Mouse (Mus musculus) urinary bladder, postnatal 14 days (tissue): Measurements from ENCODE around the gene Dph3.
A peak's percentile ranks its signal among the peaks of the same experiment; 100 is the strongest.

Source experiments
- DNase-seq: peaks from one replicate; pipeline ENCODE4 v3.0.0; 2021; ENCODE audit warnings: low spot score

Dph3 gene

GRCm38 (mm10) chr14:32084761-32085485 is 606 bp downstream of the Dph3 start, which contains the start of gene Oxnad1:
Gene Oxnad1 (plus strand): TSS chr14:32085374.
- no peak for DNase-seq

GRCm38 (mm10) chr14:32083466-32083865 is 2.1 kb downstream of the Dph3 start:
- no peak for DNase-seq

GRCm38 (mm10) chr14:32082891-32083290 is 2.6 kb downstream of the Dph3 start:
- no peak for DNase-seq

DNA sequence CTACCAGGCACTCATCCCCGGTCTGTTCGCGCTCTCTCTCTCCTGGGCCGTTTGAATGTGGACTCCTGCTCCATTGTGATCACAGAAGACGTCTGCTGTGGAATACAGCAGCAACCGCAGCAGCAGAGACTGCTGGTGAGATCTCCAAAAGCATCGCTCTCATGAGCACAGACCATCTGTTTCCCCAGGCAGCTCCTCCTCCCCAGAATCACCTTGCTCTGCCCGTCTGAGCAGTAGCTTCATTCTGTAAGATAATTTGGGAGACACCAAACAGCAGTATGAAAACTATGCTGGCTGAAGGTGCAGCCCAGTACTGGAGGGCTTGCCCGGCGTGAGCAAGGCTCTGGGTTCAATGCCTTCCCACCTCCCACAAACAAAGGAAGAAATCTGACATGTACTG is 4.5 kb downstream of the Dph3 start:
- DNase-seq, result no peak

DNA sequence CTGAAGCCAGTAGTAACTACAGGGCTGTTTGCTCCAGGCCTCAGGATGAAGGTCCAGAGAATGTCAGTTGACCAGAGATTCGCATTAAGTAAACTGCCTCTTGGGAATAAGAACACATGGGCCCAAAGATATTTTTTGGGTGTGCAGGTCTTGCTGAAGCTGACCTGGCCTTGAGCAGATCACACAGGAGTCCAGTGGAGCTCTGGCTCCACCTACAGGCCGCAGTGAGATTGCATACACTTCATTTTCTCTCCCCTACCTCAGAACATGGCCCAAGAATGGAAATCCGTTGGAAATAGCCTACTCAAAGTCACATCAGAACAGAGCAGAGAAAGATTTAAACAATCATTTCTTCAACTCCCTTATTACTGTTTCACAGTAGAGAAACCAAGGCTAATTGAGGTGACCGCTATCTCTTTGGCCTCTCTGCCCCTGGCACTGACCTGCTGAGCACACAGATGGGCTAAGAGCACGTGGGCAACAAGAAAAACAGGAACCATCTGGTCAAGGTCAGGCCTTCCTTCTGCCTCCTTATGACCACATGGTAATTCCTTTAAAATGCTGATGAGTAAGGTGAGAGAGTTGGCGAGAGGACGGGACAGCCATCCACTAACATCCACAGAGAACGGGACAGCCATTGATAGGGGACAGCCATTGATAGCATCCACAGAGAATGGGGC is 8.5 kb downstream of the Dph3 start:
- DNase-seq, result peak; percentile 65

DNA sequence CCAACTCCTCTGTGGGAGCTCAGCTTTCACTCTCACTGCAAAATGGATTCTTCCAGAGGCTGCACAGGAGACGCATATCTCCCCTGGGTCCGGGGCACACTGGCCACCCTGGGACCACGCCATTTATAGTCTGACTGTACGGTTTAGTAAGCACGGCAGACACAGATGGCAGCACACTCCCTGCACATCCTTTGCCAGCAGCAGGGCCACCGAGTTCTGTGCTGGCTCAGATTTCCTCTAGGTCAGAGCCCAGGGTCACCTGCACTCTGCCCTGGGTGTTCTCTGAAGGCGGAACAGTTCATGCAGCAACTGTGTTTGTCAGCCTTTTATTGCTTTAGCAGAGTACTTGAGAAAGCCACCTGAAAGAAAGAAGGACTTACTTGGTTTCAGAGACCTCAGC is 11.6 kb downstream of the Dph3 start:
- DNase-seq, result no peak

DNA sequence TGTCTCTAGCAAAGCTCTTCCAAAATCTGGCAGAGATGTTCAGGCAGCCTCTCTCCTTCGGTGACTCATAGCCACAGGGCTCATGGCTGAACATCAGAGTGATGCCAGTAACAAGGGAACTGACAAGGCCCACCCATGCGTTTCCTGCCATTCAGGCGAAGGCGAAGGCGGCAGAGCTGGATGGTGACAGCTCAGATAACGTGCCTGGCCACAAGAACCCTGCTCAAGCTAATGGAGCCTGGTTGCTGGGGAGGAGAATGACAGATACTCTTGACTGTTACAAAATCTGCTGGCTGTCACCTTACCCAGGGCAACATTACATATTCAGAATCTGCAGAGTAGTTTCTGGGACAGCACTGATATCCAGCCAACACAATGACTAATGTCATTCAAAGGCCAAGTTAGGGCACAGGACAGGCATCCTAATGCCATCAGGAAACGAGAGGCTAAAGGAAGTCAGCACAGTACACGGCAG is 12.3 kb downstream of the Dph3 start:
- DNase-seq, result no peak

GRCm38 (mm10) chr14:32072807-32073206 is 12.7 kb downstream of the Dph3 start:
- DNase-seq, result no peak

GRCm38 (mm10) chr14:32061398-32061797 is 24.1 kb downstream of the Dph3 start:
- DNase-seq, result no peak

DNA sequence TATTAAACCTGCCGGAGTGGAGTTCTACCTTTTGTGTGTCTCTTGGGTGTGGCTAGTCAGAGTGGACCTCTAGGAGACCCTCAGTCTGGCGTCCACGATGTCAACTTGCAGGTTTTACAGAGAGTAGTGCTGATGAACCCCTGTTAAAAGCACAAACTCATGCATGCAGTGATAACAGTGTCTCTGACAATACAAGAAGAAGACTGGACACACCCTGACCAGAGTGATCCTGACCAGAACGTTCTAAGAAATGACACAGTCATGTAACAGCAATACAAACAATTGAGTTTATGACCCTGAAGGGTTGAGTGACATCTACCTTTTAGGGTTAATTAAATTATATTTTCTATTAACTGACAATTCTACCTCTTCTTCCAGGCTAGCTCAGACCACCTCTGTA is 27.9 kb downstream of the Dph3 start:
- DNase-seq, result no peak

DNA sequence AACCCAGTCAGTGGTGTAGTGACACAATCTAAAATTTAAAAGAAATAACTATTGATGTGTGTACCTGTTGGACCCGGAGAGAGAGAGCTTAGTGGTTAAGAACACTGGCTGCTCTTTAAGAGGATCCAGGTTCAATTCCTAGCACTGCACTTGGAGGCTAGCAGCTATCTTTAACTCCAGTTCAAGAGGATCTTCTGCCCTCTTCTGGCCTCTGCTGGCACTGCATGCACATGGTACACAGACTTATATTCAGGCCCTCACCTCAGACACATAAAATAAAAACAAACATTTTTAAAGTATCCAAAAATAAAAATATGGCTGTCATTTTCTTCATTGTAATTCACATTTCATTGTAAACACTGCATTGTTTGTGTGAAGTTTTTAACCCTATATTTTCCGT is 28.9 kb downstream of the Dph3 start:
- peak; percentile 25 for DNase-seq

GRCm38 (mm10) chr14:32055781-32056180 is 29.7 kb downstream of the Dph3 start:
- DNase-seq, result no peak

GRCm38 (mm10) chr14:32054788-32055187 is 30.7 kb downstream of the Dph3 start:
- DNase-seq, result no peak

GRCm38 (mm10) chr14:32053895-32054294 is 31.6 kb downstream of the Dph3 start:
- no peak for DNase-seq

DNA sequence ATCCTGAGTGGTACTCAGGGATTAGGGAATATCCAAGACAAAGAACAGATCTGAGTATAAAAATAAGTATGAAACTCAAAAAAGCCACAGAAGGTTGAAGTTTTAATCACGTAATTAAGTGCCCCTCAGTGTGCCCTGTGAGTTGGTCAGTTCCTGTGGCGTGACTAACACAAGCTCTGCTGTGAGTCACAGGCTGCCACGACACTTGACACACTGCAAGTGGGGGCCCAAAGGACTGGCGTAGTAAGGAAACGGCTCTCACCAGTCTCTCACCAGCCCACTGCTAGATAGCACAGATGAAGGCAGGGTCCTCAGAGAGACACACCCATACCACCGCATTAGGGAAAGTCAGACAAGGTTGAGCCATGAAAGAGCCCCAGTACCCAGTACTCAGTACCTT is 35.4 kb downstream of the Dph3 start:
- DNase-seq, result no peak

- no peak for DNase-seq
These were observed 39.2 kb downstream of the Dph3 start for GRCm38 (mm10) chr14:32046357-32046756.

GRCm38 (mm10) chr14:32042108-32042507 is 43.4 kb downstream of the Dph3 start:
- DNase-seq, result no peak

GRCm38 (mm10) chr14:32037661-32038252 is 47.8 kb downstream of the Dph3 start:
- DNase-seq, result no peak

DNA sequence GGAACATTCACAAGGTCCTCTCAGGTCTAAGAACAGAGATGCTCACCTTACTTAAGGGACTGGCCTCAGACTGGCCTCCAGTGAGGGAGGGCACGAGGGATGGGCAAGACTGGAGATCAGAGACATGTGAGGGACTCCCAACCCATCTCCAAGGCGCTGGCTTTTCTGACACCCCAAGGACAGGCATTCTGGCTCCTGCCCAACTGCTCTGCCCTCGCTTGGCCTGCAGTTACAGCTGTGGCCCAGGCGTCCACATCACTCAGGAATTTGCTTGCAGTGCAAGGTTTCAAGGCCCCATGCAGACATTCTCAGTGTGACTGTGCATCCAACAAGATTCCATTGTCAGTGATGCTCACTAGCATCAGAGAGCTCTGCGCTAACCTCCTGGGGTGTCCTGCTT is 49.0 kb downstream of the Dph3 start:
- DNase-seq, result no peak

DNA sequence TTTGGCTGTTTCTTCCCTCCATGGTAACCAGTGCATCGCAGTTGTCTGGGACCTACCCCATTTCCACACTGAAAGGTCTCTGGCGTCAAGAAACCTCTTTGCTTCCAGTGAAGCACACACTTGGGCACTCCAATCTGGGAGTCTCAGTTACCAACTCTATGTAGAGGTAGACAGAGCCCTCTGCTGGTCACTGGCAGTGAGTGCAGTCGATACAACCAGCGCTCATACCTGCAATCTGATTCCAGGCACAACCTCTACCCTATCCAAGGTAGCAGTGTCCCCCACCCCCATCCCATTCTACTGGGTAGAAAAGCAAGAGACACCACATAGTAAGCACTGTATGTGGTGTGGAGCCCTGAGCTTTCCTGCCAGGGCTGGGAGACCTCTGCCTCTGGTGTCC is 53.0 kb downstream of the Dph3 start:
- DNase-seq, result peak; percentile 64
